Mouse (Mus musculus) urinary bladder, adult 18-20 months (tissue): ENCODE measurements around the gene Mlip.
"Not testable (repeated sequence)": the region's sequence is repeated elsewhere in the genome, so short reads cannot be mapped to it uniquely, and the experiment has no call there.

ENCODE experiments used
- DNase-seq, 2 experiments: peaks; one replicate each; pipeline ENCODE4 v3.0.0; 2022; ENCODE audit warnings: low spot score in 2 of 2, mixed read lengths in 2 of 2

Mlip gene

GRCm38 (mm10) chr9:77198250-77198649 is 154.5 kb downstream of the Mlip start:
- DNase-seq, result no peak

- DNase-seq, result no peak
These were observed 173.3 kb downstream of the Mlip start for GRCm38 (mm10) chr9:77179486-77179885.

GRCm38 (mm10) chr9:77175870-77176269 is 176.9 kb downstream of the Mlip start:
- DNase-seq, result no peak

DNA sequence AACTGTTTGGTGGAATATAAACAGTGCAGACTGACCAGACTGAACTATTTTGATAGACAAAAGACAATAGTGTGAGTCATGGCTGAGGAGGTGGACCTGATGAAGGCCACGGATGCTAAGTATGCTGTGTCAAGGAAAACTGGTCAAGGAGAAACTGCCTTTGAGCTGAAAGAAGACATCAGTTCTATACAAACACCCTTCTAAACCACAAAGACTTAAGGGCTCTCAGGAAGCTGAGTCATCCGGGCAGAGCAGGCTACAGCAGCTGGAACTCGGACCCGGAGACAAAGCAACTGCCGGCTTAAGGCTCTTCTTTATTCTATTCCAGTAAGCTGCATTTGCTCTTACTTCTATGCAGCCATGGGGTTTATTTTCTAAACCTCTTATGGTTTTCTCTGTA is 180.7 kb downstream of the Mlip start:
- DNase-seq, result no peak

GRCm38 (mm10) chr9:77165877-77166276 is 186.9 kb downstream of the Mlip start:
- DNase-seq, result no peak

DNA sequence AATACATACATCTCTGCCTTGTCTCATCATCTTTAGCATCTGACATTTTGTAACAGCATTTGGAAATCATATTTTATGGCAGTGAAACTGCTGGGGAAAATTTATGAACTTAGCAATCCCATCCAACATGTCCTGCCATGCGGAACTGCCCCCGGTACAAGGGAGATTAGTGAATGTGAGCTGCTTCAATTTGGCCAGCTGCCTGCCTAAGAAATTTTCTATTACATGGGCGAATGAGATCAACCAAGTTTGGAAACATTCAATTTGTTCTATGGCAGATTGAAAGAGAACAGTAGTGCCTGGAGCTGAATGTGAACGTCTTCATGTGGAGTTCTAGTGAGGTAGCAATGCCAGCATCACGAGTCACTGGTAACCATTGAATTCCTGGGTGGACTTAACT is 191.0 kb downstream of the Mlip start:
- DNase-seq, result no peak

GRCm38 (mm10) chr9:77160277-77160926 is 192.4 kb downstream of the Mlip start:
- DNase-seq, result no peak

DNA sequence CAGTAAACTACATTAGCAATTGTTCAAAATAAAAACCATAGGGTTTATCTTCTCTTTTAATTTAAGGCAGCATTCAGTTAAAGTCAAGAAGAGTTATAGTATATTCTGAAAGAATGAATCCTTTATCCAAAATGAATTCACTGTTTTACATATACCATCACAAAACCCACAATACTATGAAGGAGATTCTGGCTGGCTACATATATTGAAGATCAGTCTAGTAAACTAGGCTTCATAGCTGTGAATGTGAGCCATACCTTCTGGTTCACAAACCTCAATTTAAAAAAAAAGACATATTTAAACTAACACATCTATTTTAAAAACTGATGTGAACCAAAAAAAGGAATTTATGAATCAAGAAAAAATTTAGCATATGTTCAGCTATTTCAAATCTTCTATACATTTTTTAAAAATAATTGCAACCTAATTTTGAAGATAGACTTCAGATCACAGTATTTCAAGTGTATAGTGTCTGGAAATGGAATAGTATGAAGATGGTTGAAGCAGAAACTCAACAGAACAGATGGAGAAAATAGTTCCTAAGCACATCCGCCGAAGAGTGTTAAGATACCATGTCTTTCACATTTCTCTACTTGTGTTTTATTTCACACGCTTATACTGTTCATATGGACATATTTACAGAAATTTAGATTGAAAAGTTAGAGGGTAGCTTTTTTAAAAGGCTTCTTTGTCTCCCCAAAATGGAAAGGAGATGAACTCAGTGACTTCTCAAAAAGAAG is 204.1 kb downstream of the Mlip start:
- DNase-seq, result no peak

DNA sequence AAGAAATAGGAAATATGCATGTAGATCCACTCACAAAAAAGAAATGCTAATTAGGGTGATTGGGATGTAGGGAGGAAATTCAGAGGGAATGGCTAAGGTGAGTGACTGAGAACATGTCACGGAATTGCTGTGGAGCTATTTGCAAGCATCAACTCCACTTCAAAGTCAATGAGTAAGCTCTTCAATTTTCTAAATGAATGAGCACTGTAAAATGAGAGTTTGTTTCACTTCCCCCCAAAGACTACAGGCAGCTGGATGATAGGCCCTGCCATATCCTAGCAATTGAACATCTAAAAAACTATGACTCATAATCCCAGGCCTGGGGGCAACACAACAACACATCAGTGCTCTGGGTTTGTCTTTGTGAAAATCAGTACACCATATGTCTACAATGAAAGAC is 233.0 kb downstream of the Mlip start:
- DNase-seq, result no peak

DNA sequence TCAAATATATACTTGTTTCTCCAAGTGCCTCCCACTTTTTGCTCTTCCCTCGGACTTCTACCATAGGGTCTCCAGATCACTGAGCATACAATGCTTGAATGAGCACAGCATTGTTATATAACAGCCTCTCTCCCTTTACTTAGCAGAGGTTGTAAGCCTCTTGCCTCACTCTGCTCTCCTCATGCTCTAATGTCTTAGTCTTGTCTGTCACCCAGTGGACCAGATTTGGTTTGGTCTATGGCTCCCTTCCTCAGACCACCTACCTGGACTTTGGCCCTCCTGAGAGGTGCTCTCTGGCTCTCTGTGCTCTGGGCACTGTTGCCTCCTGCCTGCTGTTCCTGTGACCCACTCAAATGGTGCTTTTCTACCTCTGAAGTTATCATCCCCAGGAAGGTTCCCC is 255.9 kb downstream of the Mlip start:
- DNase-seq, result no peak

DNA sequence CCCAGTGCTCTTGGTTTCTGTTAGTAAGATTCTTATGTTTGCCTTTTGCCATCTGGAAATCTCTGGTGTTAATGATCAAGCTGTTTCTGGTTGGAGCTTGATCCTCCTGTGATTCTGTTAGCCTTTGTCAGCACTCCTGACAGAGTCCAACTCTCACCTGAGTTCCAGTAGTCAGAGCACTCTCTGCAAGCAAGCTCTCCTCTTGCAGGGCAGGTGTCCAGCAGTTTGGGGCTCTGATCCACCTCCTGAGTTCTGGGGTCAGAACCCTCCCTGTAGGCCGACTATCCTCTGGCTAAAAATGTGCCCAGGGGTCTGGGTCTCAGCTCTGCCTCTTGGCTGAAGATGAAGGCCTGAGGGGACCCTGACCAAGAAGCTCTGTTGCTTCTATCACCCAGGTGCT is 269.5 kb downstream of the Mlip start:
- not testable (repeated sequence) for DNase-seq

GRCm38 (mm10) chr9:77071676-77072075 is 281.1 kb downstream of the Mlip start:
- DNase-seq, result no peak

GRCm38 (mm10) chr9:77056611-77057010 is 296.2 kb downstream of the Mlip start:
- DNase-seq, result no peak

DNA sequence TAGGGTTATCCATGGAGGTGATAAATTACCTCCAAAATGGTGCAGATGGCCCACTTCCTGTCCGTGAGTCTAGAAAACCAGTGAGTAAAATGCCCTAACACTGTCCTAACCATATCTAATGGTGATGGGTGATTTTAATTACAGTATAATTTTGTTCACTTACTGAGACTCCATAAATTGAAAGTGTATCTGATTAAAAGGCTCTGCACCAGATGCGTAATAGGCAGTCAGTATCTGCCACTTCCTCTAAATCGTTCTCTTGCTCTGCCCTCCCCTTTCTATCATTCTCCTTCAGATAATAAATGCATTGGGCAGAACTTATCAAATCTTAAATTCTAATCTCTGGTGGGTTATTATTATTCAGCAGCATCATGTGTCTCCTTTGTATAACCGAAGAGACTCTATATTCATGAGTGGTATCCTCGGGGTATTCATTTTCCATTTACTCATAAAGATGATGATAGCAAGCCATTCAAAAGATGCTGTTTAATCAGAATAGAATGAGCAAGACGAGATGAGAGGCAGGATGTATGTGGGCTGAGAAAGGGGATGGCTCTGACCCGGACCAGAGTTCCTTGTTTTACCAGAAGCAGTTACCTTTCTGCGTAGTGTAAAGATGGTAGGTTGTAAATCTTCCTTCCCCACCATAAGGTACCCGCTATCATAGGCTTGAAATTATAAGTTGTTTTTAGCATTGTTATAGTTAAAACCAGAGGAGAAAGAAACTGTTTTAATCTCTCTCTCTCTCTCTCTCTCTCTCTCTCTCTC is 298.2 kb downstream of the Mlip start:
- DNase-seq, result no peak
